Mouse (Mus musculus): ENCODE data around the gene Noxred1. TPM values are rescaled to one million over a fixed set of nuclear protein-coding genes. Genes with fewer than 3 reads are reported as not detected.
"Not testable (repeated sequence)": the region's sequence is repeated elsewhere in the genome, so short reads cannot be mapped to it uniquely, and the experiment has no call there.

Noxred1 gene
- polyA plus RNA-seq (2012; rRNA removed): 2.0 and 2.5 TPM in 2 replicates

GRCm38 (mm10) chr12:87238632-87239031 is at the start of gene Noxred1:
Gene Noxred1, minus strand, starts transcription at chr12:87238732.
- H3K4me1 ChIP-seq (ENCODE audit: control insufficient read depth, insufficient read depth, low read length): no peaks in the 10 kb centered on the region
- no peak within 1 kb of the TSS for H3K4me3 ChIP-seq (ENCODE audit: insufficient read depth, low read length)
- no peak within 1 kb of the TSS for H3K27ac ChIP-seq (ENCODE audit: insufficient read depth, low read length)
- no peak for TF ChIP-seq POLR2A (IDR thresholded peaks at IDR 0.05; ENCODE audit: extremely low read depth, insufficient read depth, low read length)
- no peak for TF ChIP-seq CTCF (IDR thresholded peaks at IDR 0.05; ENCODE audit: extremely low read depth, insufficient read depth, low read length)

- no peaks in the 10 kb centered on the region for H3K4me1 ChIP-seq (ENCODE audit: control insufficient read depth, insufficient read depth, low read length)
- no peak overlapping the region for H3K4me3 ChIP-seq (ENCODE audit: insufficient read depth, low read length)
- TF ChIP-seq POLR2A (IDR thresholded peaks at IDR 0.05; ENCODE audit: extremely low read depth, insufficient read depth, low read length): no peak
- TF ChIP-seq CTCF (IDR thresholded peaks at IDR 0.05; ENCODE audit: extremely low read depth, insufficient read depth, low read length): no peak
- no peak overlapping the region for H3K27ac ChIP-seq (ENCODE audit: insufficient read depth, low read length)
Observed at GRCm38 (mm10) chr12:87284726-87285125, 46.2 kb upstream of the Noxred1 start.

GRCm38 (mm10) chr12:87284268-87284667 is 45.7 kb upstream of the Noxred1 start:
- H3K27ac ChIP-seq (ENCODE audit: insufficient read depth, low read length): no peak overlapping the region
- no peak for TF ChIP-seq CTCF (IDR thresholded peaks at IDR 0.05; ENCODE audit: extremely low read depth, insufficient read depth, low read length)
- no peak for TF ChIP-seq POLR2A (IDR thresholded peaks at IDR 0.05; ENCODE audit: extremely low read depth, insufficient read depth, low read length)
- no peaks in the 10 kb centered on the region for H3K4me1 ChIP-seq (ENCODE audit: control insufficient read depth, insufficient read depth, low read length)
- H3K4me3 ChIP-seq (ENCODE audit: insufficient read depth, low read length): no peak overlapping the region

GRCm38 (mm10) chr12:87283706-87284105 is 45.2 kb upstream of the Noxred1 start:
- Histone ChIP-seq H3K4me1 (ENCODE audit: control insufficient read depth, insufficient read depth, low read length) (no peaks in the 10 kb centered on the region), H3K27ac (ENCODE audit: insufficient read depth, low read length) (no peak overlapping the region), H3K4me3 (ENCODE audit: insufficient read depth, low read length) (no peak overlapping the region)
- TF ChIP-seq POLR2A (IDR thresholded peaks at IDR 0.05; ENCODE audit: extremely low read depth, insufficient read depth, low read length) (no peak), CTCF (IDR thresholded peaks at IDR 0.05; ENCODE audit: extremely low read depth, insufficient read depth, low read length) (no peak)

GRCm38 (mm10) chr12:87282743-87283142 is 44.2 kb upstream of the Noxred1 start:
- no peak overlapping the region for H3K4me3 ChIP-seq (ENCODE audit: insufficient read depth, low read length)
- no peaks in the 10 kb centered on the region for H3K4me1 ChIP-seq (ENCODE audit: control insufficient read depth, insufficient read depth, low read length)
- H3K27ac ChIP-seq (ENCODE audit: insufficient read depth, low read length): no peak overlapping the region
- no peak for TF ChIP-seq POLR2A (IDR thresholded peaks at IDR 0.05; ENCODE audit: extremely low read depth, insufficient read depth, low read length)

- TF ChIP-seq CTCF (IDR thresholded peaks at IDR 0.05; ENCODE audit: extremely low read depth, insufficient read depth, low read length): no peak
- no peak for TF ChIP-seq POLR2A (IDR thresholded peaks at IDR 0.05; ENCODE audit: extremely low read depth, insufficient read depth, low read length)
- H3K4me1 ChIP-seq (ENCODE audit: control insufficient read depth, insufficient read depth, low read length): no peaks in the 10 kb centered on the region
- no peak overlapping the region for H3K4me3 ChIP-seq (ENCODE audit: insufficient read depth, low read length)
- no peak overlapping the region for H3K27ac ChIP-seq (ENCODE audit: insufficient read depth, low read length)
Observed at GRCm38 (mm10) chr12:87281766-87282165, 43.2 kb upstream of the Noxred1 start.

- Histone ChIP-seq H3K4me3 (ENCODE audit: insufficient read depth, low read length) (no peak overlapping the region), H3K4me1 (ENCODE audit: control insufficient read depth, insufficient read depth, low read length) (no peaks in the 10 kb centered on the region), H3K27ac (ENCODE audit: insufficient read depth, low read length) (no peak overlapping the region)
- TF ChIP-seq POLR2A (IDR thresholded peaks at IDR 0.05; ENCODE audit: extremely low read depth, insufficient read depth, low read length) (no peak), CTCF (IDR thresholded peaks at IDR 0.05; ENCODE audit: extremely low read depth, insufficient read depth, low read length) (no peak)
Observed at GRCm38 (mm10) chr12:87279879-87280278, 41.3 kb upstream of the Noxred1 start.

- TF ChIP-seq CTCF (IDR thresholded peaks at IDR 0.05; ENCODE audit: extremely low read depth, insufficient read depth, low read length) (no peak), POLR2A (IDR thresholded peaks at IDR 0.05; ENCODE audit: extremely low read depth, insufficient read depth, low read length) (no peak)
- H3K27ac ChIP-seq (ENCODE audit: insufficient read depth, low read length): no peak overlapping the region
- H3K4me3 ChIP-seq (ENCODE audit: insufficient read depth, low read length): no peak overlapping the region
- no peaks in the 10 kb centered on the region for H3K4me1 ChIP-seq (ENCODE audit: control insufficient read depth, insufficient read depth, low read length)
Observed at GRCm38 (mm10) chr12:87279350-87279749, 40.8 kb upstream of the Noxred1 start.

GRCm38 (mm10) chr12:87278118-87278730 is 39.7 kb upstream of the Noxred1 start:
- H3K4me3 ChIP-seq (ENCODE audit: insufficient read depth, low read length): no peak overlapping the region
- H3K4me1 ChIP-seq (ENCODE audit: control insufficient read depth, insufficient read depth, low read length): no peaks in the 10 kb centered on the region
- no peak overlapping the region for H3K27ac ChIP-seq (ENCODE audit: insufficient read depth, low read length)
- TF ChIP-seq POLR2A (IDR thresholded peaks at IDR 0.05; ENCODE audit: extremely low read depth, insufficient read depth, low read length) (no peak), CTCF (IDR thresholded peaks at IDR 0.05; ENCODE audit: extremely low read depth, insufficient read depth, low read length) (no peak)

- not testable (repeated sequence) for H3K4me3 ChIP-seq (ENCODE audit: insufficient read depth, low read length); H3K4me1 ChIP-seq (ENCODE audit: control insufficient read depth, insufficient read depth, low read length); H3K27ac ChIP-seq (ENCODE audit: insufficient read depth, low read length)
Observed at GRCm38 (mm10) chr12:87277251-87277650, 38.7 kb upstream of the Noxred1 start.
